Mouse (Mus musculus): ENCODE measurements at regions not wholly inside any gene's neighbourhood (a gene's known extent, or its start where the extent isn't known, plus 50 kb on each side); places are given as distances from the start of the nearest gene placed in this dataset.

DNA sequence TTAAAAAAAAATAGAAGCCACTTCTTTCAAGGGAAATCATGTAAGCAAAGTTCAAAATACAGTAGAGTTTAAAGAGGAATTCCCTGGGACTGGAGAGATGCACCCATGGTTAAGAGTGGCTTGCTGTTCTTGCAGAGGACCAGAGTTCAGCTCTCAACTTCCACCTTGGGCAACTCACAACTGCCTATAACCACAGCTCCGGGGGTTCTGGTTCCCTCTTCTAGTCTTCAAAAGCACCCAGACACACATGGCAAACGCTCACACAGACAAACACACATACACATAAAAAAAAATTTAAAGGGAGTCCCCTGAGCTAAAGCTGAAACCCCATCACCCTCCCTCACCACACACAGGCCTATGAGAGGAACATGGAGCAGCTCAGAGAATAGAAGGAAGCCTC, 192.4 kb upstream of the Id2 start:
- no peak for ATAC-seq

GRCm38 (mm10) chr12:25283808-25284207, 186.9 kb upstream of the Id2 start:
- ATAC-seq = no peak

DNA sequence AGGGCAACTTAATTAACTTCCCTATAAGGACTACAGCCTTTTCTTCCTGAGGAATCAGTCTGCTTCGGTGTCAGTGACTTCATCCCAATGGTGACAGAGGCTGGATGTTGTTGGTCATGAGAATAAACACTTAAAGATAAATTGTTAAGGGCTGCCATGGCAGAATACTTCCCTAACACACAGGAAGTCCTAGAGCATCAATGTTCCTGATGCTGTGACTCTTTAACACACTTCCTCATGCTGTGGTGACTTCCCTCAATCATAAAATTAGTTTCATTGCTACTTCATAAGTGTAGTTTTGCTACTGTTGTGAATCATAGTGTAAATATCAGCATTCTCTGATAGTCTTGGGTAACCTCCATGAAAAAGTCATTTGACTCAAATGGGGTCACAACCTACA, 184.5 kb upstream of the Id2 start:
- no peak for ATAC-seq

GRCm38 (mm10) chr12:25273631-25274305, 176.8 kb upstream of the Id2 start:
- ATAC-seq = no peak

DNA sequence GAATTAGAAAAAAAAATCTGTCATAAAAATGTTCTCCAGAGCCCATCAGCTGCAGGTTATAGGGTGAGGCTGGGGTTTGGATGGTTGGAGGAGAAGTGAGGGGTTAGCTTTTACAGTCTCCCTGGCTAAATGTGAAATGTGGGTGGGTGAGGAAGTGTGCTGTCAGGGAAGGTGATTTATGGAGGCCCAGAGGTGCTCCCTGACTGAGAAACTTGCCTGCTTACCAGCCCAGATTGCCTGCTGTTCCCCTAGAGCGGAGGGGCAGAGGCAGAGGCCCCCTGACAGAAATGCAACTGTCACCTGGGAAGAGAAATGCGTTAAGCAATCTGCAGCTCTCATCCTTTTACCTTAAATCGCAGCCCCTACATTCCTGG, 175.8 kb upstream of the Id2 start:
- ATAC-seq = no peak

GRCm38 (mm10) chr12:25272114-25272751, 175.3 kb upstream of the Id2 start:
- ATAC-seq = no peak

DNA sequence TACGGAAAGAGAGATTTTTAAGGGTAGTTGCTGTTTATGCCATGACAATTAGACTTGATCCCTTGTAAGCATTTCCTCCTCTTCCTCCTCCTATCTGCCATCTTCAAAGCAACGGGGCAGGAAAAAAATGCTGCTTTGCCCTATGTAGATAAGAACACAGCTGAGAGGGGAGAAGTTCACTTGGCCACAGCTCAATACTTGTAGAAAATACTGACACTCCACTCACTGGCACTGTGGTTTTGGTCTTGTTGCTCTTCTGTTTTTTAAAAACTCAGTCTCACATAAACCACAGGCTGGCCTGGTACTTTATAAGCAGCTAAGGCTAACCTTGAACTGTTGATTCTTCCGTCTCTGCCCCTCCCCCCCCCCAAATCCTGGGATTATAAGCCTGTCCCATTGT, 172.9 kb upstream of the Id2 start:
- ATAC-seq = no peak

- ATAC-seq = no peak
Measured at GRCm38 (mm10) chr12:25268871-25269850, 172.2 kb upstream of the Id2 start.

- no peak for ATAC-seq
Measured at GRCm38 (mm10) chr12:25268323-25268722, 171.4 kb upstream of the Id2 start.

DNA sequence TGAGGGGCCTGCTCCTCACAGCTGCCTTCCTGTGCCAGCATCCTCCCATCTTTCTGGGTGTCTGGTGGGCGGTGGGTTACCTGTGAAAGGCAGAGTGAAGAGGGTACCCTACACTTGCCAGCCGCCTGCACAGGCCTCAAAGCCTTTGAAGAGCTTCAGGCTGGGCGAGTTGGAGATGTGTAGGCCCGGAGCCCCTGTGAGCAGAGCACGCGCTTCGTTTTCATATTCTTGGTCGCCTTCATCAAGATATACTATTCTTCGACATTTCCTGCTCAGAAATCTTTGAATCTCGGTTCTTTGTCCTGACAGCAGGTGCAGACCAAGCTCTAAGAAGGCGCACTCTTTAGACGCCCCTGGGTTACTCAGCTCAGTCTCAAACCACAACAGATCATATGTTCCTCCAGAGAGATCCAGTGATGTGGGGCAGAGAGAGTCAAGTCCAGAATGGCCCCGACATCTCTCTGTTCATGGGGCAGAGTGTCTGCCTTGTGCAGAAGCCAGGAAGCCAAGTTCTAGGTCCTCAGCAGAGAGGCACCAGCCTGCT, 170.7 kb upstream of the Id2 start:
- peak; percentile 33 for ATAC-seq

DNA sequence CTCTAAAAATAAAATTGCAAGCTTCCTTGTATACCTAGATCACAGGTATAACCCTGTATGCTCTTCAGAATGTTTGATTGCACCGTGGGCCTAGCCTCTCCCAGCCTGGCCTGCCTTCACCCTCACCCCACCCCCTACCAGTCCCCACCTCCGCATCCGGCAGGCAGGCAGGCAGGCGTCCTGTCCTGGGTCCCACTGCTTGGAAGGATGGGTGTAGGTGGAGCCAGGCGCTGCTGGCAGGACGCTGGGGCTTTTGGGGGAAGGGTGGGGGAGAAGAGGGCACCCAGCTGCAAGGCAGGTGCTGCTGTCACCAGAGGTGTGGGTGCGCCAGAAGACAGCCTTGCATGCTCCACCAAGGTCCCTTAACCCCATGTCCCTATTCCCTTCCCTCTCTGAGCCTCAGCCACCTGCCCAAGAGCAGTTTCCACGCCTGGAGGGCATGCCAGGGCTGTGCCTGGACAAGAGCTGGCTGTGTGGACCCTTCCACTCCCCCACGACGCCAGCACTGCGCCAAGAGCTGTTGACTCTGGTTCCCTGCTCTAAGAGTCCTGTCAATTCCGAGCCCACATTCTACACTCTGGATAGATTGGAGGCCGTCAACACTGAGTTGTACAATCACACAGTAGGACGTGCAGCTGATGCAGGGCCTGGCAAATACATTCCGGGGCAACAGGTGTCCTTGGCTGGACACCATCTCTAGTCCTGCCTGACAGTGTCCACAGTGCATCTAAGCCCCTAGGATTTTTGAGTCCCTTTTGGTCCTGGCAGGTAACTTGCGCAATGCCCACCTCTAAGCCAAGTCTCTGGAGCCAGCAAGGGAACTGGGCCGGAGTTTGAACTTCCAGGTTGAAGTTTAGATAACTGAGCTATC, 170.0 kb upstream of the Id2 start:
- peak; percentile 75 for ATAC-seq

DNA sequence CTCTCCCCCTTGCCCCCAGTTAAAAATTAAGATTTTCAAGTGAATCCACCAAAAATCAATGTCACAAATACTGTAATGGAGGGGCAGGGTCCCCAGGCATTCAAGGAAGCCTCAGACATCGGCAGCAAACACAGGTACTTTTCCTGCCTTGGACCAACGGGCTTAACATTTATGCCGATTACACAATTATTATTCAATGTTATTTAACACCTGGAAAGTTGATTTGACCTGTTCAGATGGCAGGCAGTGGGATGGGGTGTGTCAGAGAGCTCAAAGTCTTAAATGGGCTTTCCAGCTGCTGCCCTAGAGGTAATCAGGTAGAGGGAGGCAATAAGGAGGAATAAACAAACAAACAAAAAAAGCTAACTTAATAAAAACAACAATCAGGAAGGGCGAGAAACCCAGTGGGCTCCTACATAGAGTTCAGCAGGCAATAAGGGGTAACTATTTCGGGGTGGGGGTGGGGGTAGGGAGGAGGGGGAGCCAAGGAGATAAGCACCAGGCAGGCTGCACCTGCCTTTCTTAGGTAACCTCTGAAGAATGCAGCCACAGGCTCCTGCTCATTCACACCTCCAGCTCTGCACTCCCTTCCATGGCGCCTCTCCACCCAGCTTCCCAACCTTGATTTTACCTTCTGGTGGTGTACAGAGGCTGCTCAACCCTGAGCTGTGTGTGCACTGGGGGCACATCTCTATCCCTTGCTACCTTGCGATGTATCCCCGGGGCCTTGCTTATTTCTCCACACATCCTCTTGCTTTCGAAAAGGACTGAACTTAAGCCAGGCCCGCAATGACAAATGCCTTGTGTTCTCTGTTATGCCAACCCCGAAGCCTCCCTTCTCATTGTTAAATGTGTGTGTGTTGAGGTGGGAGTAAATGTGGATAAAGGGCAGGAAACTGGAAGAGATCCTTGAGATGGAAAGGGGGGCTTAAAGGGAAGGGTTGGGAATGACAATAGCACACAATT, 168.9 kb upstream of the Id2 start:
- ATAC-seq = no peak

GRCm38 (mm10) chr12:25265066-25265465, 168.1 kb upstream of the Id2 start:
- no peak for ATAC-seq

DNA sequence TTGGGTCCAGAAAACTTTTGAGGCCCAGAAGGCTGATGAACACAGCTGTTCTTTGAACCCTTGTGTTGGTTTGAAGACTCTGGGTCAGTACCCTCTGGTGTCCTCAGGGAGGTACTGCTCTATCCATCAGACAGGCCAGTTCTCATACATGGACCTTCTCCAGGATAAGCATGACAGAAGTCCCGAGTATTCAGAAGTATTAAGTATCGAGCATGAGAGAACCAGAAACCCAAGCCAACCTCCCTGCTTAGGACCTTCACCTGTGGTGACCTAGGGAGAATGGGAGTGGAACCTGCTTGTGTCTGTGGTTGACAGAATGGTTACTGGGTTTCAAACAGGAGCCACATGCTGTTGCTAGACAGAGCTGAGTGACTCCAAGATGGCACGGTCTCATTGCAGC, 167.5 kb upstream of the Id2 start:
- no peak for ATAC-seq

- no peak for ATAC-seq
Measured at GRCm38 (mm10) chr12:25262461-25262860, 165.5 kb upstream of the Id2 start.

DNA sequence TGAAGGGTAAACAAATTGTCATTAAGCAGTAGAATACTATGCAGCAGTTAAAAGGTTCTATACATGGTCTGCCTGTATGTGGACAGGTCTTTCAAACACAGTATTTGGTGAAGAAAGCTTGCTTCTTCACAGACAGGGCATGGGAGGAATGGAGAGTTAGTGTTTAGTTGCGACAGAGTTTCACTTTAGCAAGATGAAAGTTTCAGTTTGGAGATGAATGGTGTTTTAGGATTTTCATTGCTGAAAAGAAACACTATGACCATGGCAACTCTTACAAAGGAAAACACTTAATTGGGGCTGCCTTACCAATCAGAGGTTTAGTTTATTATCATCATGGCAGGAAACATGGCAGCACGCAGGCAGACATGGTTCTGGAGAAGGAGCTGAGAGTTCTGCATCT, 162.2 kb upstream of the Id2 start:
- no peak for ATAC-seq

DNA sequence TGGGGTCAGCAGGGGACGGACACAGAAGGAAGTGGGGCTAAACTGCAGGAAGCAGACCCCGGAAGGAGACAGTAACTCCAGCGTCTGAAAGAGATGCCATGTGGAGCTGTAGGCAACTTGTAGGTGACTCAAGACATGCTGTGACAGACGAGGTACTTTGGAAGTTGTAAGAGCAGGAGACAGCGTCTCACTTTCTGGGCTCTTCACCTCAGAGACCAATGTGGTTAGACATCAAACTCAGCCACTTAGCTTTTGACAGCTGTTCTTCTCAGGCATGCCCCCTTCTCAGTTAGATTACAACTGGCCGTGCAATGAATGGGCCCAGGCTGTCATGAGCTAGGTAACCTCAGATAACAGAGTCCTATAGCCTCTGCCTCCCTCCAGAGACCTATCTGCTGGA, 159.3 kb upstream of the Id2 start:
- no peak for ATAC-seq

GRCm38 (mm10) chr12:25254716-25255115, 157.8 kb upstream of the Id2 start:
- peak; percentile 75 for ATAC-seq

DNA sequence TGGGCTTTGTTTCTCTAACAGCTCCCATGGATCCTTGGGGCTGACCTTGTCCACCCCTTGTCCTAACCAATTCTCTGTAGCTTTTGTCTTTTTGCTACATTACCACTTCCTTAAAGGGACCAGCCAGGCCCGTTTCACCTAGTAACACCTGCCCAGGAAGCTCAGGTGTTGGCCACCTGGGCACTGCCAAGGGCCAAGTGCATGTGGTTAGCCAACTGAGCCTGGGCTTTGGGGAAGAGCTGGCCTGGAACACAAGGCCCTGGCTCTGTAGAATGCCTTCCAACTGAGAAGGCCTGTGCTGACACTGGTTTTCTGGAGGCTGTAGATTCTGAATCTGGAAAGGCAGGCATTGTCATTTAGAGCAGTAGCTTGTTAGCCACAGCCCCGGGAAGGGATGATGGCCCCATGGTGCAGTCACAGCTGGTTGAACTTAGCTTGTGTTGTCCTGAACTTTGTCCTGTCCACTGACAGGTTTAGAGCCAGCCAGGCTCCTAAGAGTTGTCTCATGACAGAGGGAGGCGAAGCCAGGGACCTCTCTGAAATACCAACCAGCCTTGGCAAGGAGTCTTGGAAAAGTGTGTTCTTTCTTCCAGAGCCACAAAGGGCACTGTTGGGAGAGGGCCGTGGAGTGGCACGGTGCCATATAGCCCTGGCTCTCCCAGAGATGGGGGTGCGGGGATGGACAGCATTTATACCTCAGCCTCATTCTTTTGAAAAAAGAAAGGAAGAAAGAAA, 156.0 kb upstream of the Id2 start:
- ATAC-seq = no peak
